Mouse (Mus musculus) cortical plate, adult 2 months (tissue): Measurements from ENCODE around the gene Pitpnc1.
A peak's percentile ranks its signal among the peaks of the same experiment; 100 is the strongest.

Experiments
- CTCF ChIP-seq: fragments of 200-500 bp; IDR thresholded peaks from 2 replicates; pipeline ENCODE4 v1.5.1; 2011; ENCODE audit warnings: mild to moderate bottlenecking, control low read depth, low read length; ENCODE audit not compliant: insufficient read depth; ENCODE audit errors: extremely low read depth
- POLR2A ChIP-seq: fragments of 200-500 bp; IDR thresholded peaks from 2 replicates; pipeline ENCODE4 v1.6.1; 2011; ENCODE audit warnings: mild to moderate bottlenecking, low read length, control low read depth; ENCODE audit not compliant: insufficient read depth; ENCODE audit errors: extremely low read depth

DNA sequence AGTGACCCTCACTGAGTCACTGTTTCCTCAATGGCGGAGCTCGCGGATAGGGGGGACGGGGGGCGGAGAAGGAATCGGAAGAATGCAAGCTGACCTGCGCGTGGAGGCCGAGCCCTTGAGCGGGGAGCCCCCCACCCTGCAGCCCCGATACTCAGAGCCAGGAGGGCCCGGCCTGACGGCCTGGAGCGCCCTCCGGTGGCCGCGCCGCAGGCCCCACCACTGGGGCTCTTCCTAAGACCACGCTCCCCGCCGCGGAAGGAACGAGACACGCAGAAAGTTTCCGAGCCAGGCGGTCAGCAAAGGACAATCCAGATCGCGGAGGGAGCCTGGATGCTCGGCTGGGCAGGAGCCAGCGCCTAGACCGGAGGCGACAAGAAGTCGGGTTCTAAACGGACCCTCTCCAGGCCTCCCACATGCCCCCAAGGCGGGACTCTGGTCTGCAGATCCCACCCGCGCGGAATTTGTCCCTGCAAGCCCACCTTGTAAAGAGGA is 1.4 kb downstream of the Pitpnc1 start:
- TF ChIP-seq CTCF = peak; percentile 47
- TF ChIP-seq POLR2A = no peak
